ENCODE assay signal across 13 mouse cellular contexts in the genomic region with DNA sequence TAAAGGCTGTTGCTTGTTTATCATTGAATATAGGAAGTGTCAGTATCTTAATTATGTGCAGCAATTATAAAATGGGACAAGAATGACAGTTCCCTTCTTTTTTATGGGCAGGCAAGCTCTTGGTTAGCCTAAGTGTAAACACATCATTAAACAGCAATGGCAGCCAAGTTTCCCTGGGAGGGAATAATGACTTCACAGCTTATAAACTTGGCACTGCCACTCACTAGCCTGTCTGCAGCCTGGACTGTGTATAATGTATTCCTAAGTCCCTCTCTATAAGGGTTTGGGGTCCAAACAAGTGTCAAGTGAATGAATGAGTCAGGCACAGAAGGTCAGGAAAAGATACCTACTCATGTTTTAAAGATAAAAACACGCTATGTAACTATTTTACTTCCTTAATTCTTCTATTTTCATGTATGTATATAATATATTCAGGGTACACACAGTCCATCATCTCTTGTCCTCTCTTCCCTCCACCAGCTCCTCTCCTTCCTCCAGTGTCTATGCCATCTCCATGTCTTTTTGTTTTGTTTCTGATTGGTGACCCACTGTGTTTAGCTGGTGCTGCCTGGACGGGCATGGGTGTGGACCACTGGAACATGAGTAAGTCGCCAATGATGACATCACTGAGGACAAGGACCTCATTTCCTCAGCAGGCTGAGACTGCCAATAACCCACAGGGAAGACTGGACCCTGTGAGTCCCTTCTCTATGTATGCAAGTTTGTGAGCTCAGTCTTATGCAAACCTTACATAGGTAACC.
DNase-seq lines count a peak whose midpoint lies in the region; ATAC-seq and TF ChIP-seq lines count a peak whose summit lies in the region.
"Had no signal": no experiment of that assay in that cellular context is flagged by ENCODE, and none has a peak within 500 bp of the region (broad histone marks: within the 10 kb centered on the region; RNA-seq: fewer than 3 reads in every experiment).

No protein-coding gene starts in this region.

- no peak overlapping the region for H3K9ac ChIP-seq in forebrain, embryonic 12.5 days
- no peak overlapping the region for H3K9ac ChIP-seq in forebrain, embryonic 11.5 days (ENCODE audit: low read length)
- H3K9ac ChIP-seq in limb, embryonic 12.5 days (replicated peaks): no peak overlapping the region
- no peak overlapping the region for H3K9ac ChIP-seq in lung, postnatal 0 days (replicated peaks; ENCODE audit: low read depth)
- H3K9ac ChIP-seq: heart, embryonic 12.5 days had no signal

- H3K9me3 ChIP-seq in forebrain, embryonic 12.5 days: no peaks in the 10 kb centered on the region
- no peaks in the 10 kb centered on the region for H3K9me3 ChIP-seq in forebrain, embryonic 11.5 days (ENCODE audit: control insufficient read depth, low read length)
- no peaks in the 10 kb centered on the region for H3K9me3 ChIP-seq in limb, embryonic 12.5 days
- no peaks in the 10 kb centered on the region for H3K9me3 ChIP-seq in limb, embryonic 10.5 days (replicated peaks)
- H3K9me3 ChIP-seq in lung, postnatal 0 days (ENCODE audit: low read length): no peaks in the 10 kb centered on the region
- H3K9me3 ChIP-seq: heart, embryonic 12.5 days had no signal

- no peaks in the 10 kb centered on the region for H3K36me3 ChIP-seq in forebrain, embryonic 12.5 days (replicated peaks)
- H3K36me3 ChIP-seq in forebrain, embryonic 11.5 days (ENCODE audit: control insufficient read depth, insufficient read depth, low read length): no peaks in the 10 kb centered on the region
- H3K36me3 ChIP-seq in limb, embryonic 12.5 days: no peaks in the 10 kb centered on the region
- H3K36me3 ChIP-seq in limb, embryonic 10.5 days: no peaks in the 10 kb centered on the region
- H3K36me3 ChIP-seq in lung, postnatal 0 days (ENCODE audit: insufficient read depth, low read length): no peaks in the 10 kb centered on the region
- H3K36me3 ChIP-seq: heart, embryonic 12.5 days had no signal

- no peak overlapping the region for H3K27ac ChIP-seq in forebrain, embryonic 12.5 days
- no peak overlapping the region for H3K27ac ChIP-seq in forebrain, embryonic 11.5 days (ENCODE audit: low read depth, low read length)
- H3K27ac ChIP-seq in limb, embryonic 12.5 days: no peak overlapping the region
- H3K27ac ChIP-seq in limb, embryonic 10.5 days: no peak overlapping the region
- no peak overlapping the region for H3K27ac ChIP-seq in lung, postnatal 0 days (ENCODE audit: low read length)

- 80% methylated on average over 3 of the region's 3 CpGs for WGBS in forebrain, embryonic 12.5 days
- 79% methylated on average over 3 of the region's 3 CpGs for WGBS in forebrain, embryonic 11.5 days
- WGBS in limb, embryonic 12.5 days: 71% methylated on average over 3 of the region's 3 CpGs
- 83% methylated on average over 3 of the region's 3 CpGs for WGBS in limb, embryonic 10.5 days
- WGBS in lung, postnatal 0 days: 40% methylated on average over 3 of the region's 3 CpGs

- no peak for TF ChIP-seq CTCF in lung, postnatal 0 days (IDR thresholded peaks at IDR 0.05)

- no peak overlapping the region for H3K4me2 ChIP-seq in forebrain, embryonic 12.5 days
- no peak overlapping the region for H3K4me2 ChIP-seq in forebrain, embryonic 11.5 days (ENCODE audit: low read depth, low read length, severe bottlenecking)
- H3K4me2 ChIP-seq in limb, embryonic 12.5 days: no peak overlapping the region
- no peak overlapping the region for H3K4me2 ChIP-seq in lung, postnatal 0 days (replicated peaks; ENCODE audit: low read depth, low read length)
- H3K4me2 ChIP-seq: heart, embryonic 12.5 days had no signal

- no peak overlapping the region for H3K4me3 ChIP-seq in forebrain, embryonic 12.5 days (replicated peaks)
- H3K4me3 ChIP-seq in forebrain, embryonic 11.5 days (ENCODE audit: low read depth, low read length): no peak overlapping the region
- no peak overlapping the region for H3K4me3 ChIP-seq in limb, embryonic 12.5 days (replicated peaks)
- no peak overlapping the region for H3K4me3 ChIP-seq in limb, embryonic 10.5 days
- no peak overlapping the region for H3K4me3 ChIP-seq in lung, postnatal 0 days (ENCODE audit: low read depth, low read length)
- H3K4me3 ChIP-seq: heart, embryonic 12.5 days had no signal

- DNase-seq in forebrain, embryonic 11.5 days (ENCODE audit: low spot score): no peak
- no peak for DNase-seq in limb, embryonic 10.5 days (ENCODE audit: low spot score)
- DNase-seq in lung, postnatal 0 days (ENCODE audit: low spot score): peak; percentile 37
- peak; percentile 28 for DNase-seq in skeletal muscle tissue, adult 2 months (ENCODE audit: low read depth, low spot score)
- no peak for DNase-seq in layer of hippocampus, postnatal 14 days (ENCODE audit: low spot score in 2 of 2)
- DNase-seq: B cell, adult 2 months; layer of hippocampus, adult 9-11 months; thymus, postnatal 25 days had no signal

- TF ChIP-seq EP300 in lung, postnatal 0 days (IDR thresholded peaks at IDR 0.05): no peak

- no peaks in the 10 kb centered on the region for H3K4me1 ChIP-seq in forebrain, embryonic 12.5 days
- H3K4me1 ChIP-seq in forebrain, embryonic 11.5 days (replicated peaks; ENCODE audit: control insufficient read depth, insufficient read depth, low read length): no peaks in the 10 kb centered on the region
- H3K4me1 ChIP-seq in limb, embryonic 12.5 days (replicated peaks): no peaks in the 10 kb centered on the region; the same call in 1 of the 2 replicates
- no peaks in the 10 kb centered on the region for H3K4me1 ChIP-seq in limb, embryonic 10.5 days
- H3K4me1 ChIP-seq in lung, postnatal 0 days (ENCODE audit: insufficient read depth, low read depth, low read length): no peaks in the 10 kb centered on the region
- H3K4me1 ChIP-seq: heart, embryonic 12.5 days had no signal

- ATAC-seq in forebrain, embryonic 12.5 days (ENCODE audit: low FRiP score): 0 out of 2 replicates have a peak, but pooled peaks have one; percentile 49
- no peak for ATAC-seq in forebrain, embryonic 11.5 days (replicated peaks; ENCODE audit: low FRiP score)
- ATAC-seq in limb, embryonic 12.5 days (ENCODE audit: insufficient number of reproducible peaks, insufficient read depth, low FRiP score, low TSS enrichment, low read depth): peak; percentile 73; the same call in 1 of the 2 replicates
- peak; percentile 83 for ATAC-seq in lung, postnatal 0 days
- no peak for ATAC-seq in megakaryocyte-erythroid progenitor cell, adult 5-6 weeks (replicated peaks; ENCODE audit: low FRiP score, low TSS enrichment, poor library complexity, severe bottlenecking)
- ATAC-seq: intestine, postnatal 0 days had no signal

- no peaks in the 10 kb centered on the region for H3K27me3 ChIP-seq in forebrain, embryonic 12.5 days
- no peaks in the 10 kb centered on the region for H3K27me3 ChIP-seq in forebrain, embryonic 11.5 days (ENCODE audit: control insufficient read depth, insufficient read depth, low read length)
- peaks cover 26% of the 10 kb centered on the region for H3K27me3 ChIP-seq in limb, embryonic 12.5 days
- H3K27me3 ChIP-seq in limb, embryonic 10.5 days (ENCODE audit: low read depth, poor library complexity, severe bottlenecking): peaks cover 44% of the 10 kb centered on the region; the same call in 1 of the 2 replicates
- H3K27me3 ChIP-seq in lung, postnatal 0 days (replicated peaks; ENCODE audit: insufficient read depth, low read length): no peaks in the 10 kb centered on the region
- H3K27me3 ChIP-seq: heart, embryonic 12.5 days had no signal

Comparison
In these comparisons a context has a peak if more than half of its experiments do, and no peak if none do; other contexts are left out.
1. ATAC-seq: peak in forebrain, embryonic 12.5 days (single experiment), limb, embryonic 12.5 days (single experiment) and lung, postnatal 0 days (single experiment); none in forebrain, embryonic 11.5 days (single experiment) and megakaryocyte-erythroid progenitor cell, adult 5-6 weeks (single experiment).
2. DNase-seq: peak in lung, postnatal 0 days (single experiment) and skeletal muscle tissue, adult 2 months (single experiment); none in forebrain, embryonic 11.5 days (single experiment), limb, embryonic 10.5 days (single experiment) and layer of hippocampus, postnatal 14 days (0 of 2).